Mouse (Mus musculus): ENCODE data around the gene Pcdh17.

The Pcdh17 gene

DNA sequence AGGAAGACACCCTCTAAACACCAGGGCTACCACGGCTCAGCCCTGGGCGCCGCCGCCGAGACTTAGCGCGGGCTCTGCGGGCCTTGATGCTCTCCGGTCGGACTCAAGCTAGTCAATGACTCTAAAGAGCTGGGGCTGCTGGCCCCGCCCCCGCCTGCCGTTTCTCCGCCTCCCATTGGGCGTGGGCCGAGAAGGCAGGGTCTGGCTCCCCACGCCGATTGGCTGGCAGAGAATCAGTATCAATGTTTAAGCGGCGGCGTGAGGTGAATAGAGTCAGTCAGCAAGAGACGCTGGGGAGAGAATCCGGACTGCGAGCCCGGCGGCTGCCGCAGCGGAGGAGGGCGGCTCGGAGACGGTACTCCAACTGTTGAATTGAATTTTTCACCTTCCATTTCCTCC, at the start of gene Pcdh17:
TSS of gene Pcdh17 (plus strand) at position 276 of the 399 bp plus-strand sequence.
- DNase-seq (ENCODE audit: extremely low spot score), result peak; percentile 94

- DNase-seq (ENCODE audit: extremely low spot score), result no peak
Observed at GRCm38 (mm10) chr14:84397137-84397536, 46.2 kb upstream of the Pcdh17 start.

DNA sequence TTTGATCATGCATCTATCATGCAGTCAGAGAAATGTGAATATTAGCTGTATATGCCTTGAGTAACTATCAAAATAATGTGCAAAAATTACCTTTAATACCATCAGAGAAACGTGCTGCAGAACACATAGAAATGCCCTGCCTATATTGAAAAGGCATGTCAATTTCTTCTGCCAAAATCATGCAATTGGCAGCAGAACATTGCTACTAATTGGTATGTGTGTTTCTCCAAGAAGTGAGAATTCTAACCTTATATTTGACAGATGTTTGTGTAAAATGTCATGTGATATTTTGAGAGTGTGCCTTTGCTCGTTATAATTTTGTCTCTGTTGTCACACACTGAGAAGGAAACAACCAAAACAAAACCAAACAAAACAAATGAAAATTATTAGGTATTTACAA, 18.6 kb upstream of the Pcdh17 start:
- DNase-seq (ENCODE audit: extremely low spot score), result no peak

DNA sequence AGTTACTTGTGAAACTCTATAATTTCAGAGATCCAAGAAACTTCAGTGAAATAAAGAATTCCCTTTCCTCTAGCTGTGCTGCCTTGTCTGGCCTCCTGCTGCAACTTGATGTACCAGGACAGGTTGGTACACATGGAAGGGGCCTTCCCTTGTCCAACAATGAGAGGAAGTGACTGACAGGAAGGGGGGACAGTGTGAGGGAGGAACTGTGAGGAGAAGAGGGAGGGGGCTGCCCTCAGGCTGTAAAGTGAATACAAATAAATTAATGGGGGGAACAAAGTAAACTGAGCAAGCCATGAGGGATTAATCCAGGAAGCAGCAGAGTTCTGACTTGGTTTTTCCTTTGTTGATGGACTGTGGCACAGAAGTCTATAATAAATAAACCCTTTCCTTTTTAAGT, 16.7 kb upstream of the Pcdh17 start:
- DNase-seq (ENCODE audit: extremely low spot score), result no peak

- peak; percentile 29 for DNase-seq (ENCODE audit: extremely low spot score)
Observed at GRCm38 (mm10) chr14:84438066-84438770, 5.1 kb upstream of the Pcdh17 start.

GRCm38 (mm10) chr14:84440903-84441302, 2.5 kb upstream of the Pcdh17 start:
- peak; percentile 52 for DNase-seq (ENCODE audit: extremely low spot score)

DNA sequence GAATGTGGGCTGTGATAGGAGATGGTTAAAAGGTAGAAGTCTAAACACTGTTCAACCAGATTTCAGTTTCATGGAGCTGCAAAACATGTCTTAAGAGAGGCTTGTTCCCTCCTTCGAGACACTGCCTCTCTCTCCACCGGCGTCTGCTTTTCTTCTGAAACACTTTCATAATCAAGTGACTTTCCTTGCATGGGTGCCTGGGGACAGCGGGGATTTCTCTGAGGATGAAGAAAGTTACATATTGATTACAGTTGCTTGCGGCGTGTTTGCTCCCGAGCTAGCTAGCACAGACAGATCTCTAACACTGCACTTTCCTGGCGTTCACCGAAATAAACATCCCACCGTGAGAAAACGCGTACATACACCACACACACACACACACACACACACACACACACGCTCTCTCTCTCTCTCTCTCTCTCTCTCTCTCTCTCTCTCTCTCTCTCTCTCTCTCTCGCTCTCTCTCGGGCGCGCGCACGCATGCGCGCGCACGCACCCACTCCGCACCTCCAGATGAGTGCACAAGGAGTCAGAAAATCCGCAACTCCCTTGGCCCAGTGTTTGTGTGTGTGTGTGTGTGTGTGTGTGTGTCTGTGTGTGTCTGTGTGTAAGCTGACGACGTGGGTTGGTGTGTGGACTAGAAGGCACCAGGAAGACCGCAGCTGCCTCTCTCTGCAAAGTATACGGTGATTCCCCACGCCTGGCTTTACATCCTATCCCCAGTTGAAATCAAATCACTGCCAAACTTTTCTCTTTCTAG, 655 bp upstream of the Pcdh17 start:
- DNase-seq (ENCODE audit: extremely low spot score), result peak; percentile 48

DNA sequence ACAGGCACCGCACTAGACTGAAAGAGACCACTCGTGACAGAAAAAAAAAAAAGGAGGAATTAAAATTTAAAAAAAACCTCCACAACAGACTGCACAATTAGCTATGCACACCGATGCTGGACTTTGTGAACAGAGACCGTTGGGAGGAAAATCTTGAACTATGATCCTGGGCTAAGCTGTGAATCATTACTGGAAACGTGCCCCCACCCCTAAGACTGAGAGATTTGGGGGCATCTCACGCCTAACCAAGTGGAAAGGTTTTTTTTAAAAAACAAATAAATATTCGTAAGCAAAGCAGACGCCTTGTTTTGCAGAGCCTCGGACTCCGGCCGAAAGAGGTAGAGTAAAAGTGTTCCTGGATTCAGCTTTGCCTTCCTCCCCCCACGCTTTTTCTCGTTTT, 398 bp downstream of the Pcdh17 start:
- DNase-seq (ENCODE audit: extremely low spot score), result no peak

DNA sequence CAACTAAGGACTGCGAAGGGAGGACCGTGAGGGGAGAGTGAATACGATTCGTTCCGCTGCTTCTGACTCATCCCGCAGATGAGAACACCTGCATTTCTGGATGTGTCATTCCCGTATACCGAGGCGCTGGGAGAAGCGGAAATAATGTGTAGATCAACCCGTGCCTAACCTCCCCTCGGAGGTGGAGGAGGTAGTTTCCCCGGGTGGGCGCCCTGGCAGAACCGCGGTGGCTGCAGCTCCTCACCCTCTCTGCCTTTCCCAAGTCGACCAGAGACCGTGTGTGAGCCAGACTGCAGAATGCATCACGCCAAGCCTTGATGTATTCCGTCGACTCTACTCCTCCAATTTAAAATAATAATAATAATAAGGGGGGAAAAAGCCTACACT, 906 bp downstream of the Pcdh17 start:
- DNase-seq (ENCODE audit: extremely low spot score), result peak; percentile 49

DNA sequence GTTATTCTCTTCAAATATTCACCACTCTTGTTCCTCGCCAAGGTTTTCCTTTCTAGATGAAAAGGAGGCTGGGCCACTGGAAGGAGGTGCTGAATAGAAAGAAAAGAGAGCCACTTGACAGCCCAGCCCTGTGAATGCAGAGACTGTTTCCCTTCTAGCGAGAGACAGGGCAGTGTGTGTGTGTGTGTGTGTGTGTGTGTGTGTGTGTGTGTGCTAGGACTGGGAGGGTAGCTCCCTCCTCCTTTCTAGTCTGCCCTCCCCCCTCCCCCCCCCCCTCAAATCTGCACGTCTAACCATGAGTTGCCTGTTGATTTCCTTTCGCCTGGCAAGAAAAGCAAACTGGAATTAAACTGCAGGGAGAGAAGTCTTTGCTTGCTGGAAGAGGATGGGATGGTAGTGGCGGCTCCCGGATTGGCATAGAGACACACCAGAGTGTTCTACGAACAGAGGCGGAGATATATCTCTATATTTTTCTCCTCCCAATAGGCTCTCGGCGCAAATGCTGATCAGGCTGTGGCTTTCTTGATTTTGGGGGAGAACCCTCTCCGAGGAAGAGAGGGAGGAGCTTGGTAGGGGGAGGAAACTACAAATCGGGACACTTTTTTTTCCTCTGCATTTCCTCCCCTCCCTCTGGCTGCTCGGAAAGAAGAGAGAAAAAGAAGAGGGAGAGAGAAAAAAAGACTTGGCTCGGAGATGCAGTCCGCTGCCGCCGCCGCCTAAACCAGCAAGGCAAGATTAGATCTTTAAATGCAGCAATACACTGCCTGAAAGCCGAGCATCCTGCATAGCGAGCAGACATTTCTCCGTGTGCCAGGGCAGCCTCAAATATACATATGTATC, 1.5 kb downstream of the Pcdh17 start:
- peak; percentile 53 for DNase-seq (ENCODE audit: extremely low spot score)

DNA sequence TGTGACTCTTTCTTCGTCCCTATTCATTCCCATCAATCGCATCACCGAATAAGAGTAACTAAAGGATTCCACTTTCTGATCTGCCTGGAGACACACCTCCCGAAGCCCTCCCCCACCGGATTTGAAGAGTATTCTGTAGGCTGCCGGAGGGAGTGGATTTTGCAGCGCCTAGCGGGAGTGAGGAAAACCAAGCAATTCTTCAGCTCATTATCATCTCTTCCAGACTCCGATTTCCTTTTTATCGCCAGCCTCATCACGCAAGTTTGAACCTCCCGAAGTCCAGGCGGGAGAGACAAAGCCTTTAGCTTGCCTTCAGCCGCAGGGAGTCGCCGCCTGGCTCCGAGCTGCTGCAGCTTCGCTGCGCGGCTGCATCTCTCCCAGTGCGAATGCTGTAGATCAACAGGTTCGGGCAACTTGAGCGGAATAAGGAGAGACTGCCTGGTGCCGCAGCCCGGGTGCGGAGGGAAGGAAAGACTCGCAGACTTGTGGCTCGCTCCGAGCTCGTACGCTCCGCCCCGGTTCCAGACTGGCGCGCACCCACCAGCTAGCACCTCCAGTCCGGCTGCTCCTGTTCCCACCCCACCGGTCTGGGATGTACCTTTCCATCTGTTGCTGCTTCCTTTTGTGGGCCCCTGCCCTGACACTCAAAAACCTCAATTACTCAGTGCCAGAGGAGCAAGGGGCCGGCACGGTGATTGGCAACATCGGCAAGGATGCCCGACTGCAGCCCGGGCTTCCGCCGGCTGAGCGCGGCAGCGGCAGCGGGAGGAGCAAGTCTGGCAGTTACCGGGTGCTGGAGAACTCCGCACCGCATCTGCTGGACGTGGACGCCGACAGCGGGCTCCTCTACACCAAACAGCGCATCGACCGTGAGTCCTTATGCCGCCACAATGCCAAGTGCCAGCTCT, 2.4 kb downstream of the Pcdh17 start:
- DNase-seq (ENCODE audit: extremely low spot score), result peak; percentile 63

DNA sequence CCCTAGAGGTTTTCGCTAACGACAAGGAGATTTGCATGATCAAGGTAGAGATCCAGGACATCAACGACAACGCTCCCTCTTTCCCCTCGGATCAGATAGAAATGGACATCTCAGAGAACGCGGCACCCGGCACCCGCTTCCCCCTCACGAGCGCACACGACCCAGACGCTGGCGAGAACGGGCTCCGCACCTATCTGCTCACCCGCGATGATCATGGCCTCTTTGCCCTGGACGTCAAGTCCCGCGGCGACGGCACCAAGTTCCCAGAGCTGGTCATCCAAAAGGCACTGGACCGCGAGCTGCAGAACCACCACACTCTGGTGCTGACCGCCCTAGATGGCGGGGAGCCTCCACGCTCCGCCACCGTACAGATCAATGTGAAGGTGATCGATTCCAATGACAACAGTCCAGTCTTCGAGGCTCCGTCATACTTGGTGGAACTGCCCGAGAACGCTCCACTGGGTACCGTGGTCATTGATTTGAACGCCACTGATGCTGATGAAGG, 3.1 kb downstream of the Pcdh17 start:
- peak; percentile 23 for DNase-seq (ENCODE audit: extremely low spot score)

GRCm38 (mm10) chr14:84446941-84447641, 3.7 kb downstream of the Pcdh17 start:
- DNase-seq (ENCODE audit: extremely low spot score), result peak; percentile 66

DNA sequence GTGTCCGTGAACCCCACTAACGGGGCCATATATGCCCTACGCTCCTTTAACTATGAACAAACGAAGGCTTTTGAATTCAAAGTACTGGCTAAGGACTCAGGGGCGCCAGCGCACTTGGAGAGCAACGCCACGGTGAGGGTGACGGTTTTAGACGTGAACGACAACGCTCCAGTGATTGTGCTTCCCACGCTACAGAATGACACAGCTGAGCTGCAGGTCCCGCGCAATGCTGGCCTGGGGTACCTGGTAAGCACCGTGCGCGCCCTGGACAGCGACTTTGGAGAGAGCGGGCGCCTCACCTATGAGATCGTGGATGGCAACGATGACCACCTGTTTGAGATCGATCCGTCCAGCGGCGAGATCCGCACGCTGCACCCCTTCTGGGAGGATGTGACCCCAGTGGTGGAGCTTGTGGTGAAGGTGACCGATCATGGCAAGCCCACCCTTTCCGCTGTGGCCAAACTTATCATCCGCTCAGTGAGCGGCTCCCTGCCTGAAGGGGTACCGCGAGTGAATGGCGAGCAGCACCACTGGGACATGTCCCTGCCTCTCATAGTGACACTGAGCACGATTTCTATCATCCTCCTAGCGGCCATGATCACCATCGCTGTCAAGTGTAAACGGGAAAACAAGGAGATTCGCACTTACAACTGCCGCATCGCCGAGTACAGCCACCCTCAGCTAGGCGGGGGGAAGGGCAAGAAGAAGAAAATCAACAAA, 4.5 kb downstream of the Pcdh17 start:
- peak; percentile 38 for DNase-seq (ENCODE audit: extremely low spot score)

DNA sequence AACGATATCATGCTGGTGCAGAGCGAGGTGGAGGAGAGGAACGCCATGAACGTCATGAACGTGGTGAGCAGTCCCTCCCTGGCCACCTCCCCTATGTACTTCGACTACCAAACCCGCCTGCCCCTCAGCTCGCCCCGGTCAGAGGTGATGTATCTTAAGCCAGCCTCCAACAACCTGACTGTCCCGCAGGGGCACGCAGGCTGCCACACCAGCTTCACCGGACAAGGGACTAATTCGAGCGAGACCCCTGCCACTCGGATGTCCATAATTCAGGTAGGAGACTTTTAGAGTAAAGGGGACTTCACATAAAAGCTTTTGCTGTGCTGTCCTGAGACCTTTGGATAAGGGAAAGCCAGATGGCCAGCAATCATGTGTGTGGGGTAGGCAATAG, 5.0 kb downstream of the Pcdh17 start:
- no peak for DNase-seq (ENCODE audit: extremely low spot score)

- no peak for DNase-seq (ENCODE audit: extremely low spot score)
Observed at GRCm38 (mm10) chr14:84454074-84454845, 10.9 kb downstream of the Pcdh17 start.

DNA sequence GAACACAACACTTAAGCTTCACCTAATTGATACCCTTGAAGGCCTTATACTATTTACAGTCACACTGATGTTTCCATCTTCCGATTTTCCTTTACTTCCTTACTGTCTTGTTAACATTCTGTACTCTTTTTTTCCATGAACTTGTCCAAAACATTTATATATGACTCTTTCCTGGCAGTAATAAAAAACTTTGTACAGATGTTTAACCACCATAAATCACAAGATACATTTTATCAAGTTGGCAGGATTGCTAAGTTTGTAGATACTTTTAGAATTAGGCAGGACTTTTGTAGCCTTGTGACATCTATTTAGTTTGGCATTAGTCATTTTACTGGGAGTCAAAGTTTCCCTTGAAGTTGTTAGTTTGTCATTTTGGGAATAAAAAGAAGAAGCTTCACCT, 32.1 kb downstream of the Pcdh17 start:
- no peak for DNase-seq (ENCODE audit: extremely low spot score)

DNA sequence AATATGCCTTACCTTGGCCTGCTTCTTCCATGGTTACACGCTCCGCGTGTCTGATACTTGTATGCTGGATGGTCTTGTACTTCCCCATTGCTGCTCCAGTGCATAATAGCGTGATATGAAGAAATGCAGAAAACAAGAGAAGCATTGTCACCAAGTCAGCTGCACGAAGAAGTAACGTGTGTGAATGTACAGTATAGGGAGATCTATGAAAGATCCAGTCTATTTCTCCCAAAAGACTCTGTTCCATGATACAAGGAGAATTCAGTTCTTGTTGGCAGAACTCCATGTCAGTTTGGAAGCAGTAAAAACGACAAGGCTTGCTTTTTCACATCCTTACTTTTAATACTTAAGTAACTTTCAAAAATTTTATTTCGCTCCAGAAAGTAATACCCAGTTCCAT, 33.0 kb downstream of the Pcdh17 start:
- DNase-seq (ENCODE audit: extremely low spot score), result no peak

DNA sequence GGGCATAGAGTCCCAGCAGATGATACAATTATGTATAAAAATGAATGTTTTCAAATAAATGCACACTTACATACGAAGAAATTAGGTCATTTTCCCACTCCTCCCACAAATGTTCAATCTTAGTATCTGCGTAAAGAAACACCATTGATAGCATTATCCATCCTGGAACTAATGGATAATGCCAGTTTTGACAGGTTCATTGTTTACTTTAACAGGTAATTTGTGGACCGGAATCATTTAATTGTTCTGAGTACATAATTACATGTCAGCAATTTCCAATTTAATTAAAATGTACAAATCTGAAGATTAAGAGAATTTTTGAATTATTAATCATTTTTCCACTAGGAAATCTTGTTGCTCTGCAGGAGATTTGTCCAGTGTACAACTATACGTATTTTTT, 33.5 kb downstream of the Pcdh17 start:
- DNase-seq (ENCODE audit: extremely low spot score), result no peak

All from embryo, embryonic 9.5 days (tissue).